15 mouse cellular contexts compared by ENCODE assay signal in genomic region chr15:89533843-89534207, GRCm38 (mm10). TPM values are rescaled to one million over a fixed set of nuclear protein-coding genes. Genes with fewer than 3 reads are reported as not detected.
DNase-seq lines count a peak whose midpoint lies in the region; ATAC-seq and TF ChIP-seq lines count a peak whose summit lies in the region.
"Had no signal": no experiment of that assay in that cellular context is flagged by ENCODE, and none has a peak within 500 bp of the region (broad histone marks: within the 10 kb centered on the region; RNA-seq: fewer than 3 reads in every experiment).

No protein-coding gene starts in this region.

- H3K9ac ChIP-seq in neural tube, embryonic 11.5 days (ENCODE audit: low read length) = no peak overlapping the region
- 0 out of 2 replicates have a peak overlapping the region, but pooled peaks have one; percentile 73 for H3K9ac ChIP-seq in forebrain, embryonic 16.5 days (replicated peaks; ENCODE audit: low read depth, low read length)
- H3K9ac ChIP-seq in midbrain, embryonic 12.5 days (replicated peaks) = 0 out of 2 replicates have a peak overlapping the region, but pooled peaks have one; percentile 59
- H3K9ac ChIP-seq in heart, embryonic 11.5 days (ENCODE audit: low read depth, low read length) = no peak overlapping the region
- H3K9ac ChIP-seq: intestine, embryonic 15.5 days had no signal

- H3K4me3 ChIP-seq in neural tube, embryonic 11.5 days (ENCODE audit: low read depth, low read length) = no peak overlapping the region
- H3K4me3 ChIP-seq in forebrain, embryonic 16.5 days (replicated peaks; ENCODE audit: low read length) = peak overlapping the region; percentile 50
- peak overlapping the region; percentile 48 for H3K4me3 ChIP-seq in midbrain, embryonic 12.5 days
- H3K4me3 ChIP-seq in olfactory bulb, adult 2 months (ENCODE audit: insufficient read depth, low read depth, low read length) = peak overlapping the region; percentile 93
- no peak overlapping the region for H3K4me3 ChIP-seq in heart, embryonic 11.5 days (ENCODE audit: low read depth, low read length)
- H3K4me3 ChIP-seq: intestine, embryonic 15.5 days had no signal

- H3K4me1 ChIP-seq in neural tube, embryonic 11.5 days (ENCODE audit: control insufficient read depth, insufficient read depth, low read length) = peaks cover 3% of the 10 kb centered on the region; the same call in 1 of the 2 replicates
- peaks cover 27% of the 10 kb centered on the region for H3K4me1 ChIP-seq in forebrain, embryonic 16.5 days (replicated peaks; ENCODE audit: control insufficient read depth, insufficient read depth, low read length)
- H3K4me1 ChIP-seq in midbrain, embryonic 12.5 days = peaks cover 24% of the 10 kb centered on the region
- H3K4me1 ChIP-seq in olfactory bulb, adult 2 months (ENCODE audit: control insufficient read depth, insufficient read depth, low read length) = peaks cover 32% of the 10 kb centered on the region
- 0 out of 2 replicates have a peak, but pooled peaks cover 4% of the 10 kb centered on the region for H3K4me1 ChIP-seq in heart, embryonic 11.5 days (ENCODE audit: control insufficient read depth, insufficient read depth, low read length)

- ATAC-seq in neural tube, embryonic 11.5 days (ENCODE audit: insufficient read depth, low FRiP score, low TSS enrichment) = no peak
- no peak for ATAC-seq in forebrain, embryonic 16.5 days
- no peak for ATAC-seq in midbrain, embryonic 12.5 days (ENCODE audit: low FRiP score, low read depth)
- ATAC-seq in heart, embryonic 11.5 days (replicated peaks; ENCODE audit: insufficient number of reproducible peaks, low FRiP score, low TSS enrichment) = no peak
- ATAC-seq: intestine, embryonic 15.5 days had no signal

- no peak for TF ChIP-seq POLR2A in olfactory bulb, adult 2 months (IDR thresholded peaks at IDR 0.05; ENCODE audit: insufficient read depth, low read depth, low read length)

- H3K27me3 ChIP-seq in neural tube, embryonic 11.5 days (ENCODE audit: control insufficient read depth, insufficient read depth, low read length) = no peaks in the 10 kb centered on the region
- no peaks in the 10 kb centered on the region for H3K27me3 ChIP-seq in forebrain, embryonic 16.5 days (replicated peaks; ENCODE audit: control insufficient read depth, insufficient read depth, low read length)
- 0 out of 2 replicates have a peak, but pooled peaks cover 12% of the 10 kb centered on the region for H3K27me3 ChIP-seq in midbrain, embryonic 12.5 days
- H3K27me3 ChIP-seq in heart, embryonic 11.5 days (ENCODE audit: control insufficient read depth, insufficient read depth, low read length) = peaks cover 17% of the 10 kb centered on the region
- H3K27me3 ChIP-seq: intestine, embryonic 15.5 days; limb, embryonic 12.5 days had no signal

- no peak for DNase-seq in neural tube, embryonic 11.5 days (ENCODE audit: low spot score)
- DNase-seq in neural tube, embryonic 10.5 days (ENCODE audit: extremely low spot score, low spot score) = no peak
- no peak for DNase-seq in ovary, adult 18-20 months (ENCODE audit: low spot score)
- no peak for DNase-seq in kidney, postnatal 14 days
- DNase-seq: heart, postnatal 10 days; kidney, postnatal 10 days; right cerebral cortex, adult 18-20 months had no signal

- H3K27ac ChIP-seq in neural tube, embryonic 11.5 days (ENCODE audit: low read depth, low read length) = no peak overlapping the region
- H3K27ac ChIP-seq in forebrain, embryonic 16.5 days (ENCODE audit: low read length) = no peak overlapping the region
- H3K27ac ChIP-seq in midbrain, embryonic 12.5 days (replicated peaks) = no peak overlapping the region
- no peak overlapping the region for H3K27ac ChIP-seq in olfactory bulb, adult 2 months (ENCODE audit: insufficient read depth, low read depth, low read length)
- H3K27ac ChIP-seq in heart, embryonic 11.5 days (ENCODE audit: low read depth, low read length) = no peak overlapping the region
- H3K27ac ChIP-seq: intestine, embryonic 15.5 days; limb, embryonic 12.5 days; macrophage had no signal

- 88% methylated on average over 10 of the region's 10 CpGs for WGBS in neural tube, embryonic 11.5 days
- 82% methylated on average over 10 of the region's 10 CpGs for WGBS in forebrain, embryonic 16.5 days
- 90% methylated on average over 10 of the region's 10 CpGs for WGBS in midbrain, embryonic 12.5 days
- WGBS in olfactory bulb, adult 2 months = 64% methylated on average over 10 of the region's 10 CpGs
- 87% methylated on average over 10 of the region's 10 CpGs for WGBS in heart, embryonic 11.5 days (ENCODE audit: insufficient replicate concordance)

- TF ChIP-seq CTCF in olfactory bulb, adult 2 months (IDR thresholded peaks at IDR 0.05; ENCODE audit: insufficient read depth, low read depth, low read length) = no peak

- H3K4me2 ChIP-seq in neural tube, embryonic 11.5 days (ENCODE audit: low read depth) = peak overlapping the region; percentile 44; the same call in 1 of the 2 replicates
- H3K4me2 ChIP-seq in forebrain, embryonic 16.5 days (ENCODE audit: low read length) = peak overlapping the region; percentile 72
- peak overlapping the region; percentile 78 for H3K4me2 ChIP-seq in midbrain, embryonic 12.5 days (replicated peaks)
- H3K4me2 ChIP-seq in heart, embryonic 11.5 days = no peak overlapping the region
- H3K4me2 ChIP-seq: intestine, embryonic 15.5 days had no signal

- H3K9me3 ChIP-seq in neural tube, embryonic 11.5 days (ENCODE audit: control insufficient read depth, low read length) = no peaks in the 10 kb centered on the region
- no peaks in the 10 kb centered on the region for H3K9me3 ChIP-seq in forebrain, embryonic 16.5 days (ENCODE audit: control insufficient read depth, low read length)
- no peaks in the 10 kb centered on the region for H3K9me3 ChIP-seq in midbrain, embryonic 12.5 days
- H3K9me3 ChIP-seq in heart, embryonic 11.5 days (replicated peaks; ENCODE audit: control insufficient read depth, low read length) = no peaks in the 10 kb centered on the region
- H3K9me3 ChIP-seq: intestine, embryonic 15.5 days; limb, embryonic 12.5 days had no signal

- no peaks in the 10 kb centered on the region for H3K36me3 ChIP-seq in neural tube, embryonic 11.5 days (ENCODE audit: control insufficient read depth, insufficient read depth, low read length)
- H3K36me3 ChIP-seq in forebrain, embryonic 16.5 days (ENCODE audit: control insufficient read depth, insufficient read depth) = no peaks in the 10 kb centered on the region
- H3K36me3 ChIP-seq in midbrain, embryonic 12.5 days = no peaks in the 10 kb centered on the region
- no peaks in the 10 kb centered on the region for H3K36me3 ChIP-seq in heart, embryonic 11.5 days (ENCODE audit: control insufficient read depth, insufficient read depth, low read length)
- H3K36me3 ChIP-seq: intestine, embryonic 15.5 days had no signal

RNA-seq across cellular contexts. Expression of gene Acr, which starts 34.3 kb away (rescaled TPM):
- polyA plus RNA-seq in neural tube, embryonic 11.5 days (2014; fragmentation: Nextera tagmentation; extraction: Ambion mirVana) = 0.40 TPM in 1 of 2 replicates, not detected in the other
- polyA plus RNA-seq in forebrain, embryonic 16.5 days (2015; fragmentation: Nextera tagmentation; extraction: Ambion mirVana) = 0.92 and 2.3 TPM in 2 replicates
- 0.74 and 1.3 TPM in 2 replicates for polyA plus RNA-seq in midbrain, embryonic 12.5 days (2016; fragmentation: Nextera tagmentation; extraction: Ambion mirVana)
- polyA plus RNA-seq in olfactory bulb, adult 2 months (2012; ENCODE audit: insufficient read depth, insufficient read length, low replicate concordance, missing spikeins) = not detected in 2 replicates
- polyA plus RNA-seq in heart, embryonic 11.5 days (2014; fragmentation: Nextera tagmentation; extraction: Ambion mirVana) = 0.20 TPM in 2 replicates
- polyA plus RNA-seq: intestine, embryonic 15.5 days; limb, embryonic 12.5 days; liver, embryonic 16.5 days; macrophage had no signal

RNA-seq across cellular contexts. Expression of gene Shank3, which starts 34.4 kb away (rescaled TPM):
- polyA plus RNA-seq in neural tube, embryonic 11.5 days (2014; fragmentation: Nextera tagmentation; extraction: Ambion mirVana) = 2.7 and 3.0 TPM in 2 replicates
- 9.3 and 14.1 TPM in 2 replicates for polyA plus RNA-seq in forebrain, embryonic 16.5 days (2015; fragmentation: Nextera tagmentation; extraction: Ambion mirVana)
- 6.9 and 8.0 TPM in 2 replicates for polyA plus RNA-seq in midbrain, embryonic 12.5 days (2016; fragmentation: Nextera tagmentation; extraction: Ambion mirVana)
- not detected in 2 replicates for polyA plus RNA-seq in olfactory bulb, adult 2 months (2012; ENCODE audit: insufficient read depth, insufficient read length, low replicate concordance, missing spikeins)
- 2.1 and 2.7 TPM in 2 replicates for polyA plus RNA-seq in heart, embryonic 11.5 days (2014; fragmentation: Nextera tagmentation; extraction: Ambion mirVana)
- polyA plus RNA-seq: macrophage had no signal

RNA-seq across cellular contexts. Expression of gene Arsa, which starts 56.6 kb away (rescaled TPM):
- polyA plus RNA-seq in neural tube, embryonic 11.5 days (2014; fragmentation: Nextera tagmentation; extraction: Ambion mirVana) = 10.3 and 10.8 TPM in 2 replicates
- 23.9 and 27.9 TPM in 2 replicates for polyA plus RNA-seq in forebrain, embryonic 16.5 days (2015; fragmentation: Nextera tagmentation; extraction: Ambion mirVana)
- polyA plus RNA-seq in midbrain, embryonic 12.5 days (2016; fragmentation: Nextera tagmentation; extraction: Ambion mirVana) = 13.7 and 14.1 TPM in 2 replicates
- polyA plus RNA-seq in olfactory bulb, adult 2 months (2012; ENCODE audit: insufficient read depth, insufficient read length, low replicate concordance, missing spikeins) = not detected in 2 replicates
- polyA plus RNA-seq in heart, embryonic 11.5 days (2014; fragmentation: Nextera tagmentation; extraction: Ambion mirVana) = 9.4 TPM in 2 replicates

RNA-seq across cellular contexts. Expression of gene Rabl2, which starts 57.9 kb away (rescaled TPM):
- 96.7 and 104 TPM in 2 replicates for polyA plus RNA-seq in neural tube, embryonic 11.5 days (2014; fragmentation: Nextera tagmentation; extraction: Ambion mirVana)
- polyA plus RNA-seq in forebrain, embryonic 16.5 days (2015; fragmentation: Nextera tagmentation; extraction: Ambion mirVana) = 53.6 and 64.4 TPM in 2 replicates
- 70.5 and 77.8 TPM in 2 replicates for polyA plus RNA-seq in midbrain, embryonic 12.5 days (2016; fragmentation: Nextera tagmentation; extraction: Ambion mirVana)
- polyA plus RNA-seq in olfactory bulb, adult 2 months (2012; ENCODE audit: insufficient read depth, insufficient read length, low replicate concordance, missing spikeins) = not detected in 2 replicates
- polyA plus RNA-seq in heart, embryonic 11.5 days (2014; fragmentation: Nextera tagmentation; extraction: Ambion mirVana) = 25.8 and 27.5 TPM in 2 replicates

Comparison
In these comparisons a context has a peak if more than half of its experiments do, and no peak if none do; other contexts are left out.
1. H3K4me3 ChIP-seq: peak in forebrain, embryonic 16.5 days (single experiment), midbrain, embryonic 12.5 days (single experiment) and olfactory bulb, adult 2 months (single experiment); none in neural tube, embryonic 11.5 days (single experiment) and heart, embryonic 11.5 days (single experiment).
2. H3K9ac ChIP-seq: peak in forebrain, embryonic 16.5 days (single experiment) and midbrain, embryonic 12.5 days (single experiment); none in neural tube, embryonic 11.5 days (single experiment) and heart, embryonic 11.5 days (single experiment).